Mouse (Mus musculus) layer of hippocampus, adult 9-11 months (tissue): ENCODE results near the gene Tagln.

Experiments used
- DNase-seq: peaks from one replicate; pipeline ENCODE4 v3.0.0; 2022

The Tagln gene

DNA sequence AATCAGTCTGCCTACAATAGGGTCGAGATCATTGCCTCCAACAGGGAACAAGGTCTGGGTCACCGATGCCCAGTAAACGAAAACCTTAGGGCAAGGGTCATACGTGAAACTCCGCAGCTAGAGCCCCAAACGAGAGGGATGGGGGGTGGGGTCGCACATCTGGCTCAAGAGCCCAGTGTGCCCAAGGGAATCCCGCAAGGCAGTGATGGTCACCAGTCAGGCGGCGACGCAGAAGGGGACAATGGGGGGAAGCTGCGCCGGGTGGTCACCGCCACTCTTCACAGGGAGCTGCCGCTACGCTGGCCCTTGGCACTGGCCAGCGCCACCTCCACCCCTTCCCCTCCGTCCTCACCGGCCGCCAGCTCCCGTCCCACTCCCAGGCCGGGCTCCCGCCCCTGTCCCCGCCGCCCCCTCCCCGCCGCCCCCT lies 30.0 kb downstream of the Tagln start:
- DNase-seq, result no peak

DNA sequence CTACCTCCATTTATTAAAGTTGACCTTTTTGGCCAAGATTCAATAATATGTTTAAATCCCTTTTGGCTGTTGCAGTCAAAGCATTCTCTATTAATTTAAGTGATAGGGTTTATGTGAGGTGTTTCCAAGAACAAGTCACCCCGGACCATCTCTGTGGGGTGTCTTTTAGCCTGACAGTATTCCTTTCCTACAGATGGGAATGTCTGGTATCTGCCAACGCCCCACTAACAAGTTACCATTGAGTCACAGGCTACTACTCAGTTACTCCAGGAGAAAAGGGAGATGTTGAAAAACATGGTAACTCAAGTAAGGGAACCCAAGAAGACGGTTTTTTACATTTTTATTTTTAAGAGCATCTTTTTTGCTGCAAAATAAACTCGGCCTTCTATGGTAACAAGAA lies 30.7 kb downstream of the Tagln start:
- DNase-seq, result no peak

DNA sequence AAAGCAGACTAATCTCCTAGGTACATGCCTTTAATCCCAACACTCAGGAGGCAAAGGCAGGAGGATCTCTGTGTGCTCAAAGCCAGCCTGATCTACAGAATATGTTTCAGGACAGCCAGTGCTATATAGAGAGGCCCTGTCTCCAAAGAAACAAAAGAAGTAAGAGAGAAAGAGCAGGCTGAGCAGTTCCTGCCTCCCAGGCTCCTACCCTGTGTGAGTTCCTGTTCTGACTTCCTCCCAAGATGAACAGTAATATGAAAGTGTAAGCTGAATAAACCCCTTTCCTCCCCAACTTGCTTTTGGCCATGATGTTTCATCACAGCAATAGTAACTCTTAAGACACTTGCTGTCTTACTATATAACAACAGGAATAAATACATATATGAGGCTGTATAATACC lies 42.2 kb downstream of the Tagln start:
- no peak for DNase-seq
